Mouse (Mus musculus): ENCODE data around the gene Tmem119.

The Tmem119 gene

GRCm38 (mm10) chr5:113815638-113816152 is 15.4 kb upstream of the Tmem119 start:
- peak; percentile 77 for DNase-seq

GRCm38 (mm10) chr5:113815041-113815389 is 14.7 kb upstream of the Tmem119 start:
- DNase-seq: no peak

GRCm38 (mm10) chr5:113814111-113815040 is 14.1 kb upstream of the Tmem119 start:
- DNase-seq: no peak

GRCm38 (mm10) chr5:113813608-113814007 is 13.3 kb upstream of the Tmem119 start:
- no peak for DNase-seq

- DNase-seq: no peak
These were observed 12.3 kb upstream of the Tmem119 start for GRCm38 (mm10) chr5:113812638-113813037.

GRCm38 (mm10) chr5:113811824-113812420 is 11.6 kb upstream of the Tmem119 start:
- peak; percentile 52 for DNase-seq

- no peak for DNase-seq
These were observed 9.8 kb upstream of the Tmem119 start for GRCm38 (mm10) chr5:113810111-113810510.

- DNase-seq: peak; percentile 28
These were observed 7.9 kb upstream of the Tmem119 start for GRCm38 (mm10) chr5:113808177-113808576.

- no peak for DNase-seq
These were observed 7.4 kb upstream of the Tmem119 start for GRCm38 (mm10) chr5:113807712-113808111.

GRCm38 (mm10) chr5:113806414-113806813 is 6.1 kb upstream of the Tmem119 start:
- no peak for DNase-seq

- DNase-seq: no peak
These were observed 5.0 kb upstream of the Tmem119 start for GRCm38 (mm10) chr5:113805301-113805700.

GRCm38 (mm10) chr5:113804395-113804966 is 4.2 kb upstream of the Tmem119 start:
- no peak for DNase-seq

GRCm38 (mm10) chr5:113799691-113800090 is 625 bp downstream of the Tmem119 start:
- no peak for DNase-seq

- DNase-seq: no peak
These were observed 1.8 kb downstream of the Tmem119 start for GRCm38 (mm10) chr5:113798525-113798924.

- DNase-seq: no peak
These were observed 3.0 kb downstream of the Tmem119 start for GRCm38 (mm10) chr5:113797149-113797882.

GRCm38 (mm10) chr5:113796401-113797148 is 3.7 kb downstream of the Tmem119 start:
- no peak for DNase-seq

GRCm38 (mm10) chr5:113791197-113792095 is 8.9 kb downstream of the Tmem119 start:
- no peak for DNase-seq

- DNase-seq: peak; percentile 53
These were observed 9.7 kb downstream of the Tmem119 start for GRCm38 (mm10) chr5:113790453-113791196.

GRCm38 (mm10) chr5:113789075-113789788 is 11.1 kb downstream of the Tmem119 start:
- DNase-seq: peak; percentile 48

GRCm38 (mm10) chr5:113788645-113789044 is 11.7 kb downstream of the Tmem119 start:
- no peak for DNase-seq
